Mouse (Mus musculus) skeletal muscle tissue, adult 2 months (tissue): Measurements from ENCODE around the gene Hipk1.
"Not testable (repeated sequence)": the region's sequence is repeated elsewhere in the genome, so short reads cannot be mapped to it uniquely, and the experiment has no call there.

Experiments used
- DNase-seq: peaks from one replicate; pipeline ENCODE4 v3.0.0-alpha.2; 2012; ENCODE audit warnings: low read depth, low spot score

The Hipk1 gene

DNA sequence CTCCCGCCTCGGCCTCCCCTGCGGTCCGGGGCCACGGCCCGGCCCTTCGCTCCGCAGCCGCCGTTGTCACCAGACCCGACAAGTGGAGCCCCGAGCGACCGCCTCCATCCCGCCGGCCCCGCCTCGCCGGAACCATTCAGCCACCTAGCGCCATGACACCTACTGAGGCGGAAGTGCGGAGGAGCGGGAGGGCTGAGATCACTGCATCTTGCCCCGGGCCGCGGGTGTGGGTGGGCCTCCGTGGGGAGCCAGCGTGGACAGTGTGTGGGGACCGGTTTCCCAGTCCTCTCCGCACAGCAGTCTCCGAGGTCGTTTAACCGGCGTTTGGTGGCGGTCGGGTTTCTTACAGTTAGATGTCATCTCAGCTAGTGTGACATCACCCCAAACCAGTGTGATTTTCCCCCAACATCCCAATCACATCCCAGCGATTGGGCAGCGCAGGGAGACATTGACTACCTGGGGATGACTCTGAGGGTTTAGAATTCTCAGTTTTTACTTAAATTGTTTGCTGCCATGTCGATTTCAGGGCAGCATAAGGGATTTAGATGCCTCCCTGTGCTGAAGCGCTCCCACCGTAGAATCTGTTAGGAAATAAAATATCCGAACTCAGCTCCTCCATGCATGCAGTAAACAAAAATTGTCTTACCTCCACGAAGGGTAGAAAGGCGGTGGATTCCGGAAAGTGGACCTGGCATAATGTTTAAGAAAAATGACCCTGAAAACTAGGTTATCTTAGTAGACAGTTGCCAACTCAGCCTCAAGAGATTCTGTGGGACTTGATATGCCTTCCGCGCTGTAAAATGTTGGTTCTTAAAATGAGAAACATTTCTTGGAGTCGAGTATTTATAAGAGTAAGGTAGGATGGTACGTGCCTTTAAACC, at the start of gene Hipk1:
Gene Hipk1, minus strand, starts transcription at position 334 of the 881 bp plus-strand sequence.
- DNase-seq: peak; percentile 86

DNA sequence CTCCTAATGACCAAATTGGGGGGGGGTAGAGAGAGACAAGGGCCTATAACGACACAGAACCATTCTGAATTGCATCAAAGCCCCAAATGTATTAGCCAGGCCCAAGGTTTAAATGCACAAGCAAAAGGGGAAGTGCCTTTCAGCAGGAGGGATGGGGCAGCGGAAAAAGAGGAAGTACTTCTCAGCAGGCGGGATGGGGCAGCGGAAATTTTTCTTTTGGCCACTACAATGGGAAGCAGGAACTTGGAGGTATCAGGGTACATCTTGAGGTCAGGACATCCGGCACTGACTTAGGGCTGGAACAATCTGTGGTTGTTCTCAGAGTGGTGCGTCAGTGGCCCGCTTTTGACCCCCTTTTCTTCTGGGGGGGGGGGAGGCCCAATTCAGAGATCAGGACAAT, 49.6 kb upstream of the Hipk1 start:
- not testable (repeated sequence) for DNase-seq

DNA sequence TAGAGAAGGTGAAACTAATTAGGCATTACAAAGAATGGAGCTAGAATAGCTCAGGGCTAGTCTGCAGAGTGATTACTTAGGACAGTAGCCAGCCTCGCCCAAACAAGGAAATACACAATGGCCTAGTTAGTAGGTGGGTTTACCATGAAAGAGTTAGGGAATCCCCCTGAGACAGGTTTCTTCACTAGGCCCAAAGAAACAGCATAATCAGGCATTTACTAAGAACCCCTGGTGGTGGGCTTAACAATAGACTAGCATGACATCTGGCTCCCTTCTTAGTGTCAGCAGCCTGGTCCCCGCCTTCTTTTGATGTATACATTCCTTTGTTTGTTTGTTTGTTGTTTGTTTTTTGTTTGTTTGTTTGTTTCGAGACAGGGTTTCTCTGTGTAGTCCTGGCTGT, 48.8 kb upstream of the Hipk1 start:
- not testable (repeated sequence) for DNase-seq

DNA sequence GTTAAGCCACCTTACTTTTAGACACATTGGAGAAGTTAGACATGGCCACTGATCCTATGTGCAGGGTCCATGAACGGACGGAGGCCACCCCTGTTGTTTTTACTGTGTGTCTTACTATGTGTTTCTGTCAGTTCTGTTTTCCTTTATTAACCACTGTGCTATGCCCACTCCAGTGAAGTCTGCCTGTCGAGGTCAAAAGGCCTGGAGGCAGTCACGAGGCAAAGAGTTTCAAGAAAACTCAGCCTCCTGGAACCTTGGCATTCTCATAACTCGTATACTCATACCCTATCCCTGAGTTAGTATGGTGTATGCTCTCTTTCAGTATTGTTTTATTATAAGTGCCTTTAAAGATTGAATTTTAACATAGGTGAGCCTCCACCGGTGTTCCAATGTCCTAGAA, 48.3 kb upstream of the Hipk1 start:
- no peak for DNase-seq

DNA sequence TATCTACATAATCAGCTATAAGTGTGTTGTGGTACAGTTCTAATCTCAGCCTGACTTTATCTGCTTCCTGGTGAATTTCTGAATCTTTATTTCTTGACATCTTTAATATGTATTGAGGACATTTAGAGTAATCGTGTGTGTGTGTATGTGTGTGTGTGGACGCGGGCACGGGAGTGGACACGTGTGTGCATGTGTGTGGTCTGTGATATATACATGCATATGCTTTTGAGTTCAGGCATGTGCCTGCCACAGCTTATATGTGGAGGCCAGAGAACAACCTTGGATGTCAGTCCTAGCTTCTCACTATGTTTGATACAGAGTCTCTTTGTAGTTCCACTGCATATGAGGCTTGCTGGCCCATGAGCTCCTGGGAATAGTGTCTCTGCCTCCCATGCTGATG, 45.1 kb upstream of the Hipk1 start:
- no peak for DNase-seq

DNA sequence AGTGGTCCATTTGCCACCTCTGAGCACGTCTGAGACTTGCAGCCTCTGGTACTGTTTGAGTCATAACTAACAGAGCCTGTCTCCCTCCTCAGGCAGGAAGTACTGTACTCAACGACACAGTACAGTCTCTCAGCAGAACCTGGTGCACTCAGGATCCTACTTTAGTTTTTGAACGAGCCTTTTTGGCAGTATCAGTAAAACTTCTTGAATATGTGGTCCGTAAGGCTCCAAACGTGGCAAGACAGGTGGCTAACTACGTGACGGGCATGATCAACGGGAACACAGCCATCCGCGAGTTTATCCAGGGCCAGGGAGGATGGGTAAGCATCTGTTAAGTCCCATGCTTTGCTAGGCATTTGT, 44.6 kb upstream of the Hipk1 start:
- DNase-seq: no peak

DNA sequence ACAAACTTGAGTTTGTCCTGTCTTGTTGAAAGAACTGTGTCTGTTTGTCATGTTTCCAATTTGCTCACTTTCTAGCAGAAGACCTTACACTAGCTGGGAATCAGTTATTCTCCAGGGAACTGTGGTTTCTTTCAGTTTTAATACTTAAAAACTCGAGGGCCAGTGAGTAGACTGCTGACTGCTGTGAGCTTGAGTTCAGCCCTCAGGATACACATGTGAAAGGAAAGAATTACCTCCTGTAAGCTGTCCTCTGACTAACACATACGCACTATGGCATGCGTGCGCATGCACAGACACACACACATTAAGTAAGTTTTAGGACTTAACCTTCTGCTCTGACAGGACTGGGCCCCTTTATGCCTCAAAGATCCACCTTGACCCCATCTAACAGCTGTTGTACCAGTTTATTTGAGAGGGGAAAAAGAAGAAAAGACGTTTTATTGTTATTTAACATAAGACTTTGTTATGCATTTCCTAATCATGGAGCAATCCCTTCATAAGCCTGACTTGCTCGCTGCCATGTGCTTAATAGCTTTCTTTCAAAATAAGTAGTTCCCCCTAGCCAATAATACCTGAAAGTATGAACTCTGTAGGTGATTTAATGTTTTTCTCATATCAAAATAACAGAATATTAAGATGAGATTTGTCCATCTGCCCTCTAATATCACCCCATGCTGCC, 44.0 kb upstream of the Hipk1 start:
- no peak for DNase-seq

DNA sequence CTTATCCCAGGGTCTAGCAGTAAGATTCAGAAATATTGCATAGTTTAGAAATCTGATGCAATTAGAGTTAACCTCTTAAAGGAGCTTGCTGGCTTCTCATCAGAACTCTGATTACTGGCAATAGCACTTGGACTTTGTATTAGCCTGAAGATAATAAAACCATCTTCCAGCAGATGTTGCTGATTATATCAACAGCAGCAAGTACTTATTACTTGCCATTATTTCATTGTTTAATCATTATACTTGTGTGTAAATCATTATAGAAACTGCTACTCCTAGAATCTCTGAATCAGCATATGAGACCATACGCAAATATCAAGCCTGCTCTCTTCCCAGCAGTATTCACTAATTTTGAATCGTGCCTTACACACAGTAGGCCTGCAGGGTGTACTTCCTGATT, 42.6 kb upstream of the Hipk1 start:
- DNase-seq: no peak

DNA sequence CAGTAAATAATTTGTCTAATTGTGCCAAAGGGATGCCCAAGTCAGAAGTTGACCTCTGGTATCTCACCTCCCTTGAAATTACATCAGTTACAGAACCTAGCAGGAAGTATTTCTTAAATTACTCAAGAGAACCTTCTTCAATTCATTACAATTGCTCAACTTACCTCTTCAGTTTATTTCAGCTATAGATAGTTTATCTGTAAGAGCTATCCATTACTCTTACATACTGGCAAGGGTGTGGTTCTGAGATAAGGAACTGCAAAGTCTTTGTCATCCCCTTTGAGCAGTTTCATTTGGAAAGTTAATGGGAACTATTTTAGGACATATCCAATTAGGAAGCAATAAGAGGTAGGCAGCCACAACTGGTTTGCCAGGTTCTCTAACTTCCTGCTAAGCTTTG, 41.1 kb upstream of the Hipk1 start, which contains the start of gene Bcl2l15:
Gene Bcl2l15, plus strand, starts transcription at position 176 of the 400 bp plus-strand sequence.
- no peak for DNase-seq

DNA sequence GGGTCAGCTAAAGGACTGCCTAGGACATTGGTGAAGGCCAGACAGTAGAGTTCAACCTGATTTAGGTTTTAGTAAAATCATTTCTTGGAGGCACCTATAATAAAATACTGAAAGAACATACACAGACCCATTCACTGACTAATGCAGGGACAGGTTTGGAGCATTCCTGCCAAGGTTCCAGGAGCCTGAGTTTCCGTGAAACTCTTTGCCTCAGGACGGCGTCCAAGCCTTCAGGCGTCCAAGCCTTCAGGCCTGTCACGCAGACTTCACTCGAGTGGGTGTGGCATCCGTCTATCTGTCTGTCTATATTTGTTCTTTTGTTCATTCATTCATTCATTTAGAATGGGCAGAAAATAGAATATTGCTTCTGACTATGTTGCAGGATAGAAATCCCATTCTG, 39.8 kb upstream of the Hipk1 start:
- DNase-seq: no peak

DNA sequence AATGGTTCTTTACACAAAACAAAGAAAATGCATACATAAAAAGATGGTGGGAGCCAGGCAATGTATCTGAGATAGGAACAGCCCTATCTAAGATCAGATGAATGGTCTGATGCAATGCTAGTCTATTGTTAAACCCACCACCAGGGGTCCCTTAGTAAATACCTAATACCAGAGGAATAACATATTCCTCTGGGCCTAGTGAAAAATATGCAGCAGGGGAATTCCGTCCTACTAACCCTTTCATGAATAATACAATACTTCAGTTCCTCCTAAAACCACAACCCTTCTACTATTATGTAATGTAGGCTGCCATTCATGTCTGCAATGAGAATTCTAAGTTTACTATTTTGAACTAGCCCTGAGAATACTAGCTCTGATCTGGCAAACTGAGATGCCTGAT, 39.3 kb upstream of the Hipk1 start:
- not testable (repeated sequence) for DNase-seq

DNA sequence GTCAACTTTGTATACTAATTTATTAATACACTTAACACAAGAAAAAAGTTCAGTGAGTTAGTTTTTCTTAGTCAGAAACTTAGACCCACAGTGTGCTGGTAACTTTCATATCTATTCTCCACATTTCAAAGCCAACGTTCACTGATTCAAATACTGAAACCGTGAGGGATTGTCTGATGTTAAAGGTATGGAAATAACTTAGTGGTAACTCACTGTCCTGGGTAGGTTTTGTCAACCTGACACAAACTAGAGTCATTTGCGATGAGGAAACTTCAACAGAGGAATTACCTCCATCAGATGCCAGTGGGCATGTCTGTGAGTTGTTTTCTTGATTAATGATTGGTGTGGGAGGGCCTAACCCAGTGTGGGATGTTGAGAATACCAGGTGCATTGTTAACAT, 37.7 kb upstream of the Hipk1 start:
- no peak for DNase-seq

DNA sequence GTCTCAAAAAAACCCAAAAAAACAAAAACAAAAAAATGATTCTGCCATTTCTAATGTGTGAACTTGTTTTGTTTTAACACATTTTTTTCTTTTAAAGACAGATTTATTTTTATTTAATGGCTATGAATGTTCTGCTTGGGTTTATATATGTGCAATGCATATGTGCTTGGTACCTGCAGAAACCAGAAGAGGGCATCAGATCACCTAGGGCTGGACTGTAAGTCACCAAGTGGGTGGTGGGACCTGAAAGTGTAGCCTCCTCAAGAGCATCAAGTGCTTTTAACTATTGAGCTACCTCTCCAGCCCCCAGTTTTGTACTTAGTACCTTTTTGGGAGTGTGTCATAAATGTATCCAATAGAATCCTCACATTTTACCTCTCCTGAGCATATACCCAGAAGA, 36.2 kb upstream of the Hipk1 start:
- DNase-seq: no peak

DNA sequence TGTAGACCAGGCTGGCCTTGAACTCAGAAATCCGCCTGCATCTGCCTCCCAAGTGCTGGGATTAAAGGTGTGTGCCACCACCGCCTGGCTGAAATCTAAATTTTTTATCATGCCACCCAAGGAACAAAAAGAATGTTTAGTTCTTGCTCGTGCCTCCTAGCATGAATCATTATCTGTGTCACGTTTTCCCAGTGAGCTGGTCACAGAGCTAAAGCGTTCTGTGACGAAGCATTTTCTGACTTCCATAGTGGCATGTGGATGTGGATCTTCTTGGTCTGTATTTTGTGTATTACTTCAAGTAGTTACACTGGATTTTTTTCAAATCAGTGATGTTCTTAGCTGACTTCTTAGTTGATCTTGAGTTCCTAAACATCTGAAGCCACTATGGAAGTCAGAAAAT, 19.6 kb upstream of the Hipk1 start:
- no peak for DNase-seq

DNA sequence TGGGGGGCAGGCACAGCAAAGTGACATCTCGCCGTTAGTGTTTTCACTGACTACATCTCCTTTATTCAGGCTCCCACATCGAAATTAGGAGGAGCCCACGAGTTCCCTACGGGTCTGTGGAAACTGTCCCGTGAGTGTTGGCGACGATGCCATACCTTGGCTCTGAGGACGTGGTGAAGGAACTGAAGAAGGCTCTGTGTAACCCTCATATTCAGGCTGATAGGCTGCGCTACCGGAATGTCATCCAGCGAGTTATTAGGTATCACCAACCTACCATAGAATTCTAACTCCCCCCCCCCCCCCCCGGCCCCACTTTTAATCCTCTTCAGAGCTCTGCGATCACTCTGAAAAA, 18.4 kb upstream of the Hipk1 start:
- DNase-seq: no peak

DNA sequence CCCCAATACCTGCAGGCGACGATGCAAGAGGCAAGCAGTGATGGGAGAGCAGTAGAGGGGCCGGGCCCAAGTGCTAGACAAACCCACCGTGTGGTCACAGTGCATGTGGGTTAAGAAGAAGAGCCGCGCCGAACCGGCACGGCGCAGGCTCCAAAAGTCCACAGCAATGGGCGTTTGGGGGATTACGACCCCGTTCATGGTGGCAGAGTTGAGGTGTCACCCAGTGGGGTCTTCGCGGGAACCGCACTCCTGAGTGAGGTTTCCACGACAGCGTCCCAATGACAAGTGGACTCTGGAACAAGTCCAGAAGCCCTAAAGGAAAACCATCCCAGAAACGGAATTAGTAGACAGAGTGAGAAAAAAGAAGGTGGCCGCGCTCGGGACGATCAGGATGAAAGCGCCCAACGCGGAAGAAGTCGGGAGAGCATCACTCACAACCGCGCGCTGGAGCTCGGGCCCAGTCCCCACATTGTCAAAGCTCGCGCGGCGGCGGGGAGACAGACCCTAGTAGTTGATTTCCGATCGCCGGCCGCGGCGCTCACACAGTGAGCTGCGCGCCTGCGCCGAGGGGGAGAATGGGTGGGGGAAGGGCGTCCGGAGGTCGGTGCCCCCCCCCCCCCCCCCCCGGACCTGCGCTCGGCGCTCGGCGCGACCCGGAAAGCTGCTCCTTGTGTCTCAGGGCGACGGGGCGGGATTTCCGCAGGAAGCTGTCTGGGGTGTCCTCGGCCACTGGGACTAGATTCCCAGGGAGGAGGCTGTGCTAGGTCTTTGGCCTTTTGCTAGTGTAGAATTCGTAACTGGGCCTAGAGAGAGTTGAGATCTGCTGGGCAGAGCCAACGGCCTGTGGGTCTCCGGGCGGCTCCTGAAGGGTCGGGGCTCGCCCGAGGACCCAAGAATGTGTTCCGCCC, 17.8 kb upstream of the Hipk1 start, which contains the start of the genes Dclre1b, Ap4b1 and Gm43064:
Gene Dclre1b, minus strand, starts transcription at position 554 of the 908 bp plus-strand sequence.
Gene Ap4b1, plus strand, starts transcription at position 630 of the 908 bp plus-strand sequence.
Gene Gm43064, plus strand, starts transcription at position 683 of the 908 bp plus-strand sequence.
- DNase-seq: peak; percentile 94

DNA sequence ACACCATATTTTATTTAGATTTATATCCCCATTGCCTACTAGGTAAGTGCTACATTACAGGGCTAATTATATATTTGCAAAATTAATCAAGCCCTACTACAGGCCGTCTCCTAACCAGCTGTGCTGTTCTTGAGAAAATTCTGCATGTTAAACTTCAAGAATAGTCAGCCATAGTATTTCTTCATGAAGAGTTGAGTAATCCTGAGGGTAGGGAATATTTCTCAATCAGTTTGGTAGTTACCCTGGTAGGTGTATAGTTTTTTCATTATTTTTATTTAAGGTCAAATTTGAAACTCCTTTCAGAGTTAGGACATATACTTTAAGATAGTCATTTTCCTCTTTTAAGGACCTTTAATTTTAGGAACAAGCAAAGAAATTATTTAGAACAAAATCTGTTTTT, 14.3 kb upstream of the Hipk1 start:
- no peak for DNase-seq

DNA sequence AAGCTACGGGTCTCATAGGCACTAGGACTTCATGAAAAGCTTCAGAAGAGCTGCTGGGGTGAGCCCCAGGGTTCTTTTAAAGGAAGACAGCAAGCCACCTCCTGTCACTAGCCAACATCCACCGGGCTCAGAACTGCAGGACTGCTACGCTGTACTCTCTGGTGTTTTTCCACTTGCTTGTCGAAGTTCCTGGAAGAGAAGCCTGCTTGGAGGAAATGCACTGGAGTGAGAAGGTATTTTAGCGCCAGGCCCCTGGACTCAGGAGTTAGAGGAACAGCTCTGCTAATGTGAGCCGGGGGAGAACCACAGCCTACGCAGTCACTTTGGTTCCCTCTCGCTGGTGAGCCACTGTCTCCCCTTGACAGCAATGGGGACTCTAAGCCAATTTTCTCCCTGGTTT, 11.5 kb upstream of the Hipk1 start:
- DNase-seq: no peak

DNA sequence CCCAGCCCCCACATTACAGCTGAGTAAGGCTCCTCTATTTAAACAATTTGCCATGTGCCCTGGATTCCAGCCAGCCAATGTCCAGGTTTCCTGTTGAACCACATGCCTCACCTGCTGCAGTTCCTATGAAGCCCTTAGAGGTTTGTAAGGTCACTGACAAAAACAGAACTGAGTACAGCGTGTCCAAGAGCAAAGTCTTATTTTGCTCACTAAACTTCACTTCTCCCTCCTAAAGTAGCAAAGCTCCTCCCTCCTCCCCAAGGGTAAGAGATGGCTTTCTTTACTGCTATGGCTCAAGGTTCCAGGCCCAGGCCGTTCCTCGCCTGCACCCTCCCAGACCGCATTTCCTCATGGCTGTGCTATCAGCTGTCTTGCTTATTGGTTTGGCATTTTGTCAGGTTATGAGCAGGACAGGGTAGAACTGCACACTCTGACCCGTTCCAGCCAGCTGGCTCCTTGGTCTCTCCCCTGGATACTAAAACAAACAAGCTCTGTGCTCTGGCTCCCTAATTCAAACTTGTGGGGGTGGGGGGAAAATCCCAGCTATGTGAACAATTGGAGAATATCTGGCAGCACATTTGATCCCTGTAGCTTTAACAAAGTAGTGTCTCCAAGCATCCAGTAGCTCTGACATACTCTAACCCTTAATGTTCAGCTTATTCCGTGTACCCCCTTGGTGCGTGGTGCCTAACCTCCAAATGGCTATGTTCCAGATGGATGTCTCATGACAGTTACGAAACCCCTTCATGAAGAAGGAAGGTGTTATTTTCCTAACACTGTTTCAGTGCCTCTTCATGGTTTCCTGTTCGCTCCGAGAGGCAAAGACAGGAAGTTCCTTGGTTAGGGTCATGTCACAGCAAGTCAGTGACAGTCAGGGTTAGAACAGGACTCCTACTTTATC, 10.5 kb upstream of the Hipk1 start:
- DNase-seq: peak; percentile 94

DNA sequence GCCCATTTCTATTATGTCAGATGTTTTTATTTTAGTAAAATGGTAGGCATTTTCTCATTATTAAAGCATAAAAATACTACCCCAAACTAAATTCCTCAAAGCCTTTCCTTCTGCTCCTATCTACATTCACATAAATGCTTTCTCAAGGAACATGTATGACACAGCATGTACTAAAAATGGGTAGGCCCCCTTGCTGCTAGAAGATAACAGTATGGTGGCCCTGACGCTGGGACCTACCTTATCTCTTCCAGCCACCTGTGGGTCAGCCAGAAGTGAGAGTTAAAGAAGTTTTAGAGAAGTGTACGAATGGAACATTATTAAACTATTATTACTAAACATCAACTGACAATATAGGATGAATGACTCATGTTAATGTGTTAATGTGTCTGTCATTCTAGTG, 8.1 kb upstream of the Hipk1 start:
- no peak for DNase-seq

DNA sequence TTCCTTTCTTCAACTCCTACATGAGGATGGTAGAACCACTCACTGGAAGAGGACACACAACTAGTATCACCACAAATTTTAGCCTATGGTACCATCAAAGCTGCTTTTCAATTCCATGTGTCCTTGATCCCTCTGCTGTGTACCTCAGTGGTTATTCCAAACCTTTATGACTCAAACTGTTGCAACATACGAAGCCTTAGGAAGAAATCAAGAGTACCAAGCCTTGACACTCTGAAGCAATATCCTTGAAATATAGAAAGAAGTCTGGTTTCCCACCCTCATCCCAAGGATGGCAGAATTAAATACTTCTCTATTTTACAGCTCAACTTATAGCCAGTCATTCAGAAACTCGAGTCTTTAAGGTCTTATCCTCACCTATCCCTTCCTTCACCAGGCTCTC, 5.0 kb upstream of the Hipk1 start:
- no peak for DNase-seq
